Mouse (Mus musculus): ENCODE measurements around the gene Mfng.

DNA sequence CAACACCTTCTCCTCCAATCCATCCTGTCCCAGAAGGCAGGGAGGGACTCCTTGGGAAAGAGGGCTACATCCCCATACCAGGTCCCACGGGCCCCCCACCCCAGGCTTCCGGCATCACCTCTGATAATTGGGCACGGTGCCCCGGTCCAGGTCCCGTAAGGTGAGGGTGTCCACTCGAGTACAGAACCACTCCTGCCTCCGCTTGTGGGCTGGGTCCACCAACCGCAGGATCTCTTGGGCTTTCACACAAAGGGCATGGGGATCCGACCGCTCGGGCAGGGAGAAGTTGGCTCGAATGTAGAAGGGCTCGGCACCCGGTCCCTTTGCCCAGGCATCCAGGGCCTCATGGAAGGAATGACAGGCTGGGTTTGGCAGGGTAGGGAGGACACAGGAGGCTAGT, 7.1 kb upstream of the Mfng start:
- TF ChIP-seq EP300 (IDR thresholded peaks at IDR 0.05; ENCODE audit: low read depth) (no peak), CTCF (IDR thresholded peaks at IDR 0.05; ENCODE audit: low read depth) (no peak)

All from liver, embryonic 14.5 days (tissue).